ENCODE assay signal across 9 mouse cellular contexts in the genomic region with DNA sequence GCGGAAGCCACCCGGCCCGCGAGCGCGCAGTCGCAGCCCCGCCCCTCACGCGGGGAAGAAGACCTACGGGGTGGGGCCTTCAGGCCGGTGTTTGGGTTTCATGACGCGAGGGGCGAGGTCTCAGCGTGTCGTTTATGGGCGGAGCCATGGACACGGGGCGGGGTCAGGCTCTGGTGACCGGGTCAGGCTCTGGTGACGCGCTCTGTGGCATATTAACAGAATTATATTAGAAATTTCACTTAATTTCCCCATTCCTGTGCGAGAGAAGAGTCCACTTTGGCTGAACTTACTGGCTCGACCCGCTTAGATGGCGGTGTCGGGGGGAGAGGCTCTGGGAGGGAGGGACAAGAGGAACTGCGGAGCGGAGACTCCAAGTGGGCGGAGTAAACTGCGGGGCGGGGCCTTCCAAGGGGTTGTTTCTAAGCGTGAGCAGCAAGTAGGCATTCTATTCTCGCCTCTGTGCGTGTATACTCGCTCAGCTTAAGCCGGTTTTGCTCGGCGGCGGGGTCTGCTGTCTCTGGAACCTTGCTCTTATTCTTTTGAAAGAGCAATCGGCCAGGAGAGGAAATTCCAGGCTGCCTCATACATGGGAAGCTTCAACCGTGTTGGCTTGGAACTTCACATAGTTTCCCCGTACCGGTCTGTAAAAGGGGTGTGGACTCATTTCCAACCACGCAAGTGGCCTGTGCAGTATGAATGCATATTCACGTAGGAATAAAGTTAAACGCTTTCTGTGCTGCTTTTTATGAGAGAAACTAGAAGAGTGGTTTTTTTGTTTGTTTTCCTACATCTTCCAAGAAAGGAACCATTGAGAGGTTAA. TPM values are rescaled to one million over a fixed set of nuclear protein-coding genes. Genes with fewer than 3 reads are reported as not detected.
DNase-seq lines count a peak whose midpoint lies in the region; ATAC-seq and TF ChIP-seq lines count a peak whose summit lies in the region.
"Not testable (repeated sequence)": the region's sequence is repeated elsewhere in the genome, so short reads cannot be mapped to it uniquely, and the experiment has no call there.
"Had no signal": no experiment of that assay in that cellular context is flagged by ENCODE, and none has a peak within 500 bp of the region (broad histone marks: within the 10 kb centered on the region; RNA-seq: fewer than 3 reads in every experiment).

No protein-coding gene starts in this region.

- H3K9me3 ChIP-seq in embryonic facial prominence, embryonic 11.5 days (replicated peaks; ENCODE audit: control insufficient read depth, low read length); hindbrain, embryonic 15.5 days; lung, embryonic 14.5 days (ENCODE audit: low read depth, low read length); neural tube, embryonic 12.5 days: not testable (repeated sequence)

- TF ChIP-seq CTCF in lung, embryonic 14.5 days (IDR thresholded peaks at IDR 0.05; ENCODE audit: low read depth): not testable (repeated sequence)

- peak; percentile 49 for DNase-seq in T-cell, adult 2 months (ENCODE audit: low spot score)
- DNase-seq in embryonic facial prominence, embryonic 11.5 days (ENCODE audit: low spot score): not testable (repeated sequence)
- DNase-seq in layer of hippocampus, postnatal 10 days (ENCODE audit: low spot score in 2 of 2): peak; percentile 31 to 49
- peak; percentile 29 for DNase-seq in lung, embryonic 14.5 days
- DNase-seq in thymus, postnatal 36 days: peak; percentile 37 to 51

- ATAC-seq in embryonic facial prominence, embryonic 11.5 days (replicated peaks; ENCODE audit: insufficient number of reproducible peaks, low FRiP score, low TSS enrichment, low read depth): peak; percentile 93
- ATAC-seq in granulocyte monocyte progenitor cell, adult 5-6 weeks (replicated peaks; ENCODE audit: poor library complexity, severe bottlenecking): peak; percentile 81
- ATAC-seq in hindbrain, embryonic 15.5 days (ENCODE audit: low FRiP score, low read depth): peak; percentile 96
- ATAC-seq in lung, embryonic 14.5 days (ENCODE audit: insufficient read depth): peak; percentile 96
- ATAC-seq in neural tube, embryonic 12.5 days (ENCODE audit: low FRiP score, low read depth): peak; percentile 97

- not testable (repeated sequence) for H3K27me3 ChIP-seq in embryonic facial prominence, embryonic 11.5 days (ENCODE audit: control insufficient read depth, insufficient read depth, low read length); hindbrain, embryonic 15.5 days; lung, embryonic 14.5 days (ENCODE audit: insufficient read depth, low read length); neural tube, embryonic 12.5 days (replicated peaks)

- H3K9ac ChIP-seq in embryonic facial prominence, embryonic 11.5 days (replicated peaks; ENCODE audit: low read length); hindbrain, embryonic 15.5 days; lung, embryonic 14.5 days; neural tube, embryonic 12.5 days: not testable (repeated sequence)

- H3K4me1 ChIP-seq in embryonic facial prominence, embryonic 11.5 days (ENCODE audit: control insufficient read depth, insufficient read depth, low read length); hindbrain, embryonic 15.5 days (replicated peaks); lung, embryonic 14.5 days (ENCODE audit: insufficient read depth); neural tube, embryonic 12.5 days: not testable (repeated sequence)

- H3K27ac ChIP-seq in embryonic facial prominence, embryonic 11.5 days (replicated peaks; ENCODE audit: low read depth, low read length); lung, embryonic 14.5 days (ENCODE audit: low read depth); neural tube, embryonic 12.5 days: not testable (repeated sequence)
- H3K27ac ChIP-seq in hindbrain, embryonic 15.5 days (replicated peaks): peak overlapping the region; percentile 67

- peak overlapping the region; percentile 45 for H3K4me3 ChIP-seq in embryonic facial prominence, embryonic 11.5 days (ENCODE audit: low read depth, low read length)
- H3K4me3 ChIP-seq in hindbrain, embryonic 15.5 days: peak overlapping the region; percentile 47
- peak overlapping the region; percentile 43 for H3K4me3 ChIP-seq in lung, embryonic 14.5 days (ENCODE audit: low read depth, low read length)
- not testable (repeated sequence) for H3K4me3 ChIP-seq in neural tube, embryonic 12.5 days

- WGBS in embryonic facial prominence, embryonic 11.5 days: 1% methylated on average over 13 of the region's 48 CpGs
- under 1% methylated on average over 18 of the region's 48 CpGs for WGBS in hindbrain, embryonic 15.5 days
- under 1% methylated on average over 13 of the region's 48 CpGs for WGBS in lung, embryonic 14.5 days
- under 1% methylated on average over 20 of the region's 48 CpGs for WGBS in neural tube, embryonic 12.5 days

- not testable (repeated sequence) for H3K4me2 ChIP-seq in embryonic facial prominence, embryonic 11.5 days (ENCODE audit: low read depth, low read length)
- H3K4me2 ChIP-seq in hindbrain, embryonic 15.5 days: peak overlapping the region; percentile 50
- peak overlapping the region; percentile 43 for H3K4me2 ChIP-seq in lung, embryonic 14.5 days
- peak overlapping the region; percentile 44 for H3K4me2 ChIP-seq in neural tube, embryonic 12.5 days (replicated peaks)

- H3K36me3 ChIP-seq in embryonic facial prominence, embryonic 11.5 days (replicated peaks; ENCODE audit: control insufficient read depth, insufficient read depth, low read depth, low read length); hindbrain, embryonic 15.5 days; lung, embryonic 14.5 days (ENCODE audit: insufficient read depth); neural tube, embryonic 12.5 days: not testable (repeated sequence)

RNA-seq across cellular contexts. Expression of gene Tagap1, which starts 0.4 kb away (rescaled TPM):
- 63.1 and 70.3 TPM in 2 replicates for polyA plus RNA-seq in embryonic facial prominence, embryonic 11.5 days (2014; fragmentation: Nextera tagmentation; extraction: Ambion mirVana)
- 44.9 and 48.5 TPM in 2 replicates for total RNA-seq in granulocyte monocyte progenitor cell, adult 5-6 weeks (2014; fragmentation: Nextera tagmentation)
- total RNA-seq in granulocyte monocyte progenitor cell, adult 5-6 weeks (2017): 41.5 and 42.2 TPM in 2 replicates
- 50.6 and 53.7 TPM in 2 replicates for polyA plus RNA-seq in hindbrain, embryonic 15.5 days (2015; fragmentation: Nextera tagmentation; extraction: Ambion mirVana)
- 10 to 100 TPM; 22.1 to 22.3 TPM for total RNA-seq in layer of hippocampus, postnatal 10 days (2021)
- 58.6 and 61.4 TPM in 2 replicates for polyA plus RNA-seq in lung, embryonic 14.5 days (2014; fragmentation: Nextera tagmentation; extraction: Ambion mirVana)
- 50.4 and 55.7 TPM in 2 replicates for polyA plus RNA-seq in neural tube, embryonic 12.5 days (2016; fragmentation: Nextera tagmentation; extraction: Ambion mirVana)

RNA-seq across cellular contexts. Expression of gene Rnaset2b, which starts 9.0 kb away (rescaled TPM):
- polyA plus RNA-seq in embryonic facial prominence, embryonic 11.5 days (2014; fragmentation: Nextera tagmentation; extraction: Ambion mirVana): 148 and 153 TPM in 2 replicates
- 482 and 536 TPM in 2 replicates for total RNA-seq in granulocyte monocyte progenitor cell, adult 5-6 weeks (2014; fragmentation: Nextera tagmentation)
- 929 and 969 TPM in 2 replicates for total RNA-seq in granulocyte monocyte progenitor cell, adult 5-6 weeks (2017)
- 107 and 116 TPM in 2 replicates for polyA plus RNA-seq in hindbrain, embryonic 15.5 days (2015; fragmentation: Nextera tagmentation; extraction: Ambion mirVana)
- 10 to 100 TPM; 41.0 to 49.7 TPM for total RNA-seq in layer of hippocampus, postnatal 10 days (2021)
- 220 and 234 TPM in 2 replicates for polyA plus RNA-seq in lung, embryonic 14.5 days (2014; fragmentation: Nextera tagmentation; extraction: Ambion mirVana)
- 105 and 110 TPM in 2 replicates for polyA plus RNA-seq in neural tube, embryonic 12.5 days (2016; fragmentation: Nextera tagmentation; extraction: Ambion mirVana)

RNA-seq across cellular contexts. Expression of gene Rsph3b, which starts 12.9 kb away (rescaled TPM):
- polyA plus RNA-seq in embryonic facial prominence, embryonic 11.5 days (2014; fragmentation: Nextera tagmentation; extraction: Ambion mirVana): 36.7 and 37.3 TPM in 2 replicates
- 20.3 and 30.8 TPM in 2 replicates for total RNA-seq in granulocyte monocyte progenitor cell, adult 5-6 weeks (2014; fragmentation: Nextera tagmentation)
- 34.6 and 35.3 TPM in 2 replicates for total RNA-seq in granulocyte monocyte progenitor cell, adult 5-6 weeks (2017)
- polyA plus RNA-seq in hindbrain, embryonic 15.5 days (2015; fragmentation: Nextera tagmentation; extraction: Ambion mirVana): 56.3 and 57.6 TPM in 2 replicates
- 10 to 100 TPM; 34.3 to 34.7 TPM for total RNA-seq in layer of hippocampus, postnatal 10 days (2021)
- 35.6 and 37.1 TPM in 2 replicates for polyA plus RNA-seq in lung, embryonic 14.5 days (2014; fragmentation: Nextera tagmentation; extraction: Ambion mirVana)
- 39.4 and 41.6 TPM in 2 replicates for polyA plus RNA-seq in neural tube, embryonic 12.5 days (2016; fragmentation: Nextera tagmentation; extraction: Ambion mirVana)

RNA-seq across cellular contexts. Expression of gene Gm49721, which starts 17.3 kb away (rescaled TPM):
- 0.24 TPM in 1 of 2 replicates, not detected in the other for polyA plus RNA-seq in embryonic facial prominence, embryonic 11.5 days (2014; fragmentation: Nextera tagmentation; extraction: Ambion mirVana)
- total RNA-seq in granulocyte monocyte progenitor cell, adult 5-6 weeks (2014; fragmentation: Nextera tagmentation): not detected in 2 replicates
- total RNA-seq in granulocyte monocyte progenitor cell, adult 5-6 weeks (2017): not detected in 2 replicates
- 0.19 and 0.38 TPM in 2 replicates for polyA plus RNA-seq in hindbrain, embryonic 15.5 days (2015; fragmentation: Nextera tagmentation; extraction: Ambion mirVana)
- under 1 TPM; 0.34 to 0.36 TPM for total RNA-seq in layer of hippocampus, postnatal 10 days (2021)
- 0.20 and 0.36 TPM in 2 replicates for polyA plus RNA-seq in lung, embryonic 14.5 days (2014; fragmentation: Nextera tagmentation; extraction: Ambion mirVana)
- polyA plus RNA-seq in neural tube, embryonic 12.5 days (2016; fragmentation: Nextera tagmentation; extraction: Ambion mirVana): 0.28 and 0.38 TPM in 2 replicates
- total RNA-seq: heart, postnatal 14 days had no signal
